In genomic region chr9:51487840-51488239, GRCm38 (mm10) we compare ENCODE assay signal across 19 mouse cellular contexts.
DNase-seq lines count a peak whose midpoint lies in the region; ATAC-seq and TF ChIP-seq lines count a peak whose summit lies in the region.
"Had no signal": no experiment of that assay in that cellular context is flagged by ENCODE, and none has a peak within 500 bp of the region (broad histone marks: within the 10 kb centered on the region; RNA-seq: fewer than 3 reads in every experiment).

No protein-coding gene starts in this region.

- no peak overlapping the region; the same call in 1 of the 2 replicates for H3K27ac ChIP-seq in stomach, postnatal 0 days (replicated peaks)
- H3K27ac ChIP-seq in kidney, embryonic 16.5 days (ENCODE audit: low read length) = no peak overlapping the region
- H3K27ac ChIP-seq: hindbrain, embryonic 14.5 days; midbrain, embryonic 12.5 days had no signal

- no peak overlapping the region for H3K4me2 ChIP-seq in stomach, postnatal 0 days (replicated peaks; ENCODE audit: low read depth)
- no peak overlapping the region for H3K4me2 ChIP-seq in kidney, embryonic 16.5 days (replicated peaks; ENCODE audit: low read depth, low read length)
- H3K4me2 ChIP-seq: hindbrain, embryonic 14.5 days; liver, embryonic 11.5 days; midbrain, embryonic 12.5 days had no signal

- no peaks in the 10 kb centered on the region for H3K4me1 ChIP-seq in stomach, postnatal 0 days (replicated peaks; ENCODE audit: control insufficient read depth, insufficient read depth)
- H3K4me1 ChIP-seq in kidney, embryonic 16.5 days (ENCODE audit: insufficient read depth, low read length) = no peaks in the 10 kb centered on the region
- H3K4me1 ChIP-seq: midbrain, embryonic 12.5 days had no signal

- no peak for TF ChIP-seq EP300 in stomach, postnatal 0 days (optimal IDR thresholded peaks at IDR 0.05)

- H3K9ac ChIP-seq in stomach, postnatal 0 days (ENCODE audit: low read length) = no peak overlapping the region
- H3K9ac ChIP-seq in kidney, embryonic 16.5 days (replicated peaks; ENCODE audit: low read length) = no peak overlapping the region
- H3K9ac ChIP-seq: hindbrain, embryonic 14.5 days; liver, postnatal 0 days; midbrain, embryonic 12.5 days had no signal

- DNase-seq in heart, postnatal 4 days = peak; percentile 22
- DNase-seq in heart, postnatal 25 days (ENCODE audit: low spot score) = no peak
- peak; percentile 4 for DNase-seq in right cerebral cortex, postnatal 14 days
- DNase-seq in right cerebral cortex, postnatal 4 days = no peak
- DNase-seq in adipocyte (ENCODE audit: low spot score) = peak; percentile 55
- peak; percentile 22 for DNase-seq in stomach, postnatal 0 days (ENCODE audit: low spot score)
- DNase-seq: adrenal gland, postnatal 25 days; cerebellum, adult 9-11 months; gastrocnemius, postnatal 36 days; kidney, adult 8-10 months; kidney, postnatal 14 days; liver, postnatal 0 days; spleen, adult 18-20 months; thymus, postnatal 25 days had no signal

- intact Hi-C loops in heart, postnatal 25 days (cut with DNase I) = no loop called here

- no peak for TF ChIP-seq CTCF in stomach, postnatal 0 days (IDR thresholded peaks at IDR 0.05; ENCODE audit: low read depth)

- H3K36me3 ChIP-seq in stomach, postnatal 0 days (ENCODE audit: control insufficient read depth, insufficient read depth, low read length) = no peaks in the 10 kb centered on the region
- no peaks in the 10 kb centered on the region for H3K36me3 ChIP-seq in kidney, embryonic 16.5 days (ENCODE audit: insufficient read depth, low read length)
- H3K36me3 ChIP-seq: midbrain, embryonic 12.5 days had no signal

- no peak for ATAC-seq in stomach, postnatal 0 days (ENCODE audit: low FRiP score, low TSS enrichment)
- ATAC-seq in kidney, embryonic 16.5 days (ENCODE audit: low FRiP score, low TSS enrichment) = no peak
- ATAC-seq: inflammation-experienced regulatory T-cells, adult 6 months; liver, postnatal 0 days had no signal

- WGBS in stomach, postnatal 0 days = 43% methylated on average over 3 of the region's 3 CpGs
- WGBS in kidney, embryonic 16.5 days = 69% methylated on average over 3 of the region's 3 CpGs

- H3K4me3 ChIP-seq in stomach, postnatal 0 days (ENCODE audit: low read depth, low read length) = no peak overlapping the region
- no peak overlapping the region for H3K4me3 ChIP-seq in kidney, embryonic 16.5 days (ENCODE audit: low read length)
- H3K4me3 ChIP-seq: midbrain, embryonic 12.5 days had no signal

- no peaks in the 10 kb centered on the region for H3K9me3 ChIP-seq in stomach, postnatal 0 days (ENCODE audit: control insufficient read depth, low read length)
- H3K9me3 ChIP-seq in kidney, embryonic 16.5 days (ENCODE audit: low read length) = no peaks in the 10 kb centered on the region
- H3K9me3 ChIP-seq: midbrain, embryonic 12.5 days had no signal

- no peaks in the 10 kb centered on the region for H3K27me3 ChIP-seq in stomach, postnatal 0 days (ENCODE audit: control insufficient read depth, insufficient read depth, low read length)
- no peaks in the 10 kb centered on the region for H3K27me3 ChIP-seq in kidney, embryonic 16.5 days (ENCODE audit: insufficient read depth, low read length)
- H3K27me3 ChIP-seq: midbrain, embryonic 12.5 days had no signal

Comparison
In these comparisons a context has a peak if more than half of its experiments do, and no peak if none do; other contexts are left out.
1. DNase-seq: peak in heart, postnatal 4 days (single experiment), right cerebral cortex, postnatal 14 days (single experiment), adipocyte (single experiment) and stomach, postnatal 0 days (single experiment); none in heart, postnatal 25 days (single experiment) and right cerebral cortex, postnatal 4 days (single experiment).